Mouse (Mus musculus): ENCODE data around the gene Il12a.

- TF ChIP-seq CTCF (conservative IDR thresholded peaks at IDR 0.05; ENCODE audit: low read length): no peak
- no peak for TF ChIP-seq POU5F1 (IDR thresholded peaks at IDR 0.05; ENCODE audit: borderline replicate concordance, low read length)
Observed at GRCm38 (mm10) chr3:68719229-68719819, 28.9 kb downstream of the Il12a start.
